Mouse (Mus musculus) embryonic fibroblast, embryonic 13.5 days (primary cell): Measurements from ENCODE around the gene Grap. TPM values are rescaled to one million over a fixed set of nuclear protein-coding genes. Genes with fewer than 3 reads are reported as not detected.

Experiments used
- H3K27ac ChIP-seq: 2 replicates; pipeline ENCODE4 v1.5.1; 2012; ENCODE audit warnings: low read length, control low read depth, inconsistent platforms; ENCODE audit not compliant: insufficient read depth
- H3K4me1 ChIP-seq: 2 replicates; pipeline ENCODE4 v1.6.1; 2011; ENCODE audit warnings: low read length; ENCODE audit not compliant: control insufficient read depth, insufficient read depth
- H3K4me3 ChIP-seq: 2 replicates; pipeline ENCODE4 v1.5.1; 2011; ENCODE audit warnings: mild to moderate bottlenecking, control low read depth, low read length; ENCODE audit not compliant: insufficient read depth
- CTCF ChIP-seq: IDR thresholded peaks from 2 replicates; pipeline ENCODE4 v1.5.1; 2011; ENCODE audit warnings: mild to moderate bottlenecking, control low read depth, low read length, moderate library complexity, borderline replicate concordance; ENCODE audit not compliant: insufficient read depth
- POLR2A ChIP-seq: IDR thresholded peaks from 2 replicates; pipeline ENCODE4 v1.6.1; 2011; ENCODE audit warnings: low read depth, mild to moderate bottlenecking, control low read depth, low read length, moderate library complexity
- polyA plus RNA-seq: library from polyadenylated mRNA; stranded (reverse); fragments of >200 nt; gene quantifications from 2 replicates; pipeline ENCODE4 v1.2.4, GENCODE M21; 2011; ENCODE audit warnings: low read depth; ENCODE audit not compliant: missing spikeins, insufficient read length

Gene Grap
- polyA plus RNA-seq, 1 experiment, result 0.32 TPM

- H3K4me3 ChIP-seq, result no peak overlapping the region
- no peak overlapping the region for H3K27ac ChIP-seq
- no peak for TF ChIP-seq CTCF
- TF ChIP-seq POLR2A, result no peak
- no peaks in the 10 kb centered on the region for H3K4me1 ChIP-seq
Measured at GRCm38 (mm10) chr11:61655649-61656048, 2.6 kb downstream of the Grap start.

GRCm38 (mm10) chr11:61656148-61656850, 3.2 kb downstream of the Grap start:
- H3K4me1 ChIP-seq, result no peaks in the 10 kb centered on the region
- no peak overlapping the region for H3K4me3 ChIP-seq
- H3K27ac ChIP-seq, result no peak overlapping the region
- TF ChIP-seq CTCF (no peak), POLR2A (no peak)

GRCm38 (mm10) chr11:61657432-61657831, 4.4 kb downstream of the Grap start:
- Histone ChIP-seq H3K4me1 (no peaks in the 10 kb centered on the region), H3K4me3 (no peak overlapping the region), H3K27ac (no peak overlapping the region)
- TF ChIP-seq POLR2A, result no peak
- no peak for TF ChIP-seq CTCF

- H3K4me3 ChIP-seq, result no peak overlapping the region
- H3K27ac ChIP-seq, result no peak overlapping the region
- no peak for TF ChIP-seq CTCF
- TF ChIP-seq POLR2A, result no peak
- H3K4me1 ChIP-seq, result no peaks in the 10 kb centered on the region
Measured at GRCm38 (mm10) chr11:61658360-61658922, 5.4 kb downstream of the Grap start.

GRCm38 (mm10) chr11:61659011-61659858, 6.2 kb downstream of the Grap start:
- TF ChIP-seq CTCF, result no peak
- TF ChIP-seq POLR2A, result no peak
- no peak overlapping the region for H3K27ac ChIP-seq
- H3K4me1 ChIP-seq, result no peaks in the 10 kb centered on the region
- H3K4me3 ChIP-seq, result no peak overlapping the region

GRCm38 (mm10) chr11:61660001-61660400, 6.9 kb downstream of the Grap start:
- no peak for TF ChIP-seq POLR2A
- TF ChIP-seq CTCF, result no peak
- Histone ChIP-seq H3K4me3 (no peak overlapping the region), H3K4me1 (no peaks in the 10 kb centered on the region), H3K27ac (no peak overlapping the region)

- no peak overlapping the region for H3K4me3 ChIP-seq
- TF ChIP-seq POLR2A (no peak), CTCF (no peak)
- H3K4me1 ChIP-seq, result no peaks in the 10 kb centered on the region
- H3K27ac ChIP-seq, result no peak overlapping the region
Measured at GRCm38 (mm10) chr11:61660806-61661392, 7.8 kb downstream of the Grap start.

GRCm38 (mm10) chr11:61662189-61662588, 9.1 kb downstream of the Grap start:
- no peak overlapping the region for H3K27ac ChIP-seq
- H3K4me3 ChIP-seq, result no peak overlapping the region
- TF ChIP-seq POLR2A (no peak), CTCF (no peak)

GRCm38 (mm10) chr11:61665401-61665800, 12.3 kb downstream of the Grap start:
- TF ChIP-seq POLR2A (no peak), CTCF (no peak)
- Histone ChIP-seq H3K4me1 (no peaks in the 10 kb centered on the region), H3K4me3 (no peak overlapping the region), H3K27ac (no peak overlapping the region)

More at GRCm38 (mm10) chr11:61662189-61662588, 9.1 kb downstream of the Grap start:
- H3K4me1 ChIP-seq, result no peaks in the 10 kb centered on the region
